Mouse (Mus musculus): Measurements from ENCODE around the gene Gm49361.

DNA sequence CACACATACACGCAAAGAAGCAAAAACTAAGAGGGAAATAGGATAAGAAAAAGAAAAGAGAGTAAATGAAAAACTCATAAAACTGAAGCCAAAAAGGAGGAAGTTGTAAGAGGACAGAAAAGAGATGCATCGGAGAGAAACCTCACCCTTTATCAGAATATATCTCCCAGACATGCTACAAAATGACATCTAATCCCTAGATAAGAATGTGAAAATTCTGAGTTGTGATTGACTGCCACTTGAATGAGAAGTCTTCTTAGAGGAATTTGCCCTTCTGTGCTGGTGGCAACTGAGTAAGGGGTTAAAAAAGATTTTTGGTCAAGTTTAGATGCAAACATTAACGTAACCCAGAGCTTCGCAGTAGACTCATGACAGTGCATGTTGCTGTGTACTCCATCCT is 99.7 kb downstream of the Gm49361 start:
- TF ChIP-seq CTCF (IDR thresholded peaks at IDR 0.05; ENCODE audit: extremely low read depth, insufficient read depth, low read length) (no peak), POLR2A (IDR thresholded peaks at IDR 0.05; ENCODE audit: extremely low read depth, insufficient read depth, low read length) (no peak)
